Mouse (Mus musculus) lung, postnatal 0 days (tissue): ENCODE data around the gene Sorcs2. TPM values are rescaled to one million over a fixed set of nuclear protein-coding genes. Genes with fewer than 3 reads are reported as not detected.

ENCODE experiments used
- ATAC-seq: fragments of 200-750 bp; cut with Nextera tagmentation; 2 replicates; pipeline ENCODE4 v1.8.0; 2017; ENCODE audit warnings: moderate library complexity
- DNase-seq: peaks from one replicate; pipeline ENCODE4 v3.0.0-alpha.2; 2016; ENCODE audit warnings: low spot score
- H3K27ac ChIP-seq: fragments of 300-500 bp; sonication (generic); 2 replicates; pipeline ENCODE4 v1.5.1; 2014; ENCODE audit warnings: antibody characterized with exemption, mild to moderate bottlenecking, low read length, mixed read lengths
- H3K27me3 ChIP-seq: fragments of 300-500 bp; sonication (generic); replicated peaks from 2 replicates; pipeline ENCODE4 v1.6.1; 2014; ENCODE audit warnings: low read length, mixed read lengths; ENCODE audit not compliant: insufficient read depth
- H3K36me3 ChIP-seq: fragments of 300-500 bp; sonication (generic); 2 replicates; pipeline ENCODE4 v1.6.1; 2014; ENCODE audit warnings: low read length, mixed read lengths; ENCODE audit not compliant: insufficient read depth
- H3K4me1 ChIP-seq: fragments of 300-500 bp; sonication (generic); 2 replicates; pipeline ENCODE4 v1.6.1; 2014; ENCODE audit warnings: antibody characterized with exemption, low read depth, low read length, mixed read lengths; ENCODE audit not compliant: insufficient read depth
- H3K4me2 ChIP-seq: fragments of 300-500 bp; sonication (generic); replicated peaks from 2 replicates; pipeline ENCODE4 v1.6.1; 2014; ENCODE audit warnings: low read depth, mild to moderate bottlenecking, low read length, moderate library complexity, mixed read lengths
- H3K4me3 ChIP-seq: fragments of 300-500 bp; sonication (generic); 2 replicates; pipeline ENCODE4 v1.5.1; 2014; ENCODE audit warnings: low read depth, low read length
- H3K9ac ChIP-seq: fragments of 300-500 bp; sonication (generic); replicated peaks from 2 replicates; pipeline ENCODE4 v1.6.1; 2014; ENCODE audit warnings: low read depth, mild to moderate bottlenecking
- H3K9me3 ChIP-seq: fragments of 300-500 bp; sonication (generic); 2 replicates; pipeline ENCODE4 v1.6.1; 2016; ENCODE audit warnings: low read length, mixed read lengths
- CTCF ChIP-seq: IDR thresholded peaks from 2 replicates; pipeline ENCODE4 v1.5.1; 2016; ENCODE audit warnings: antibody characterized with exemption, mild to moderate bottlenecking
- EP300 ChIP-seq: IDR thresholded peaks from 2 replicates; pipeline ENCODE4 v1.6.1; 2016; ENCODE audit warnings: antibody characterized with exemption, mild to moderate bottlenecking, control low read depth
- WGBS: fragments of 180-500 bp; shearing (Covaris S2); extraction: QIAGEN DNeasy Blood & Tissue Kit; methylation state at CpG from one replicate; pipeline ENCODE4 v1.1.7; 2014; 5-methylcytosine and 5-hydroxymethylcytosine counted together
- polyA plus RNA-seq: library from polyadenylated mRNA; unstranded; fragments of >200 nt; fragmentation: Nextera tagmentation; extraction: Ambion mirVana; gene quantifications from 2 replicates; pipeline ENCODE4 v1.2.1, GENCODE M21; 2015

Sorcs2 gene
- polyA plus RNA-seq, 1 experiment from 2014 or later: 9.4 TPM

GRCm38 (mm10) chr5:35980542-35980941, 417.4 kb downstream of the Sorcs2 start:
- Histone ChIP-seq H3K4me1 (no peaks in the 10 kb centered on the region), H3K27me3 (no peaks in the 10 kb centered on the region), H3K4me2 (no peak overlapping the region), H3K9me3 (no peaks in the 10 kb centered on the region), H3K4me3 (no peak overlapping the region), H3K27ac (no peak overlapping the region), H3K36me3 (peaks cover 26% of the 10 kb centered on the region), H3K9ac (no peak overlapping the region)
- no peak for ATAC-seq
- 83% methylated on average over 5 of the region's 5 CpGs for WGBS
- TF ChIP-seq EP300 (no peak), CTCF (no peak)
- DNase-seq: no peak

- DNase-seq: peak; percentile 79
- WGBS: 9% methylated on average over 5 of the region's 5 CpGs
- no peaks in the 10 kb centered on the region for H3K9me3 ChIP-seq
These were observed 422.3 kb downstream of the Sorcs2 start for GRCm38 (mm10) chr5:35975681-35976080.

GRCm38 (mm10) chr5:35974265-35974664, 423.7 kb downstream of the Sorcs2 start:
- H3K27ac ChIP-seq: peak overlapping the region; percentile 62
- no peaks in the 10 kb centered on the region for H3K27me3 ChIP-seq
- peaks cover 19% of the 10 kb centered on the region; the same call in 1 of the 2 replicates for H3K36me3 ChIP-seq
- WGBS: 73% methylated on average over 15 of the region's 15 CpGs
- no peak overlapping the region for H3K9ac ChIP-seq
- TF ChIP-seq CTCF (no peak), EP300 (no peak)
- peaks cover 5% of the 10 kb centered on the region; the same call in 1 of the 2 replicates for H3K4me1 ChIP-seq
- 0 out of 2 replicates have a peak overlapping the region, but pooled peaks have one; percentile 17 for H3K4me2 ChIP-seq
- DNase-seq (no peak), ATAC-seq (no peak)
- no peak overlapping the region for H3K4me3 ChIP-seq
- H3K9me3 ChIP-seq: no peaks in the 10 kb centered on the region

More at GRCm38 (mm10) chr5:35975681-35976080, 422.3 kb downstream of the Sorcs2 start:
- TF ChIP-seq EP300 (no peak), CTCF (peak; percentile 86)
- no peaks in the 10 kb centered on the region for H3K27me3 ChIP-seq
- no peak overlapping the region for H3K9ac ChIP-seq
- peaks cover 19% of the 10 kb centered on the region; the same call in 1 of the 2 replicates for H3K36me3 ChIP-seq
- ATAC-seq: 0 out of 2 replicates have a peak, but pooled peaks have one; percentile 30
- no peak overlapping the region for H3K4me2 ChIP-seq
- no peak overlapping the region for H3K4me3 ChIP-seq
- no peak overlapping the region for H3K27ac ChIP-seq
- H3K4me1 ChIP-seq: peaks cover 5% of the 10 kb centered on the region; the same call in 1 of the 2 replicates

GRCm38 (mm10) chr5:35973800-35974199, 424.1 kb downstream of the Sorcs2 start:
- no peak overlapping the region for H3K4me3 ChIP-seq
- TF ChIP-seq CTCF (no peak), EP300 (0 out of 2 replicates have a peak, but pooled peaks have one; percentile 37)
- ATAC-seq: peak; percentile 88

GRCm38 (mm10) chr5:35972739-35973138, 425.2 kb downstream of the Sorcs2 start:
- H3K27ac ChIP-seq: no peak overlapping the region
- WGBS: 65% methylated on average over 7 of the region's 7 CpGs
- peak; percentile 22; the same call in 1 of the 2 replicates for ATAC-seq

More at GRCm38 (mm10) chr5:35973800-35974199, 424.1 kb downstream of the Sorcs2 start:
- no peaks in the 10 kb centered on the region for H3K27me3 ChIP-seq
- WGBS: 19% methylated on average over 12 of the region's 12 CpGs
- peak overlapping the region; percentile 17; the same call in 1 of the 2 replicates for H3K4me2 ChIP-seq
- peak; percentile 93 for DNase-seq
- H3K27ac ChIP-seq: peak overlapping the region; percentile 62
- H3K9ac ChIP-seq: no peak overlapping the region
- H3K9me3 ChIP-seq: no peaks in the 10 kb centered on the region
- H3K36me3 ChIP-seq: peaks cover 19% of the 10 kb centered on the region; the same call in 1 of the 2 replicates
- peaks cover 5% of the 10 kb centered on the region; the same call in 1 of the 2 replicates for H3K4me1 ChIP-seq

DNA sequence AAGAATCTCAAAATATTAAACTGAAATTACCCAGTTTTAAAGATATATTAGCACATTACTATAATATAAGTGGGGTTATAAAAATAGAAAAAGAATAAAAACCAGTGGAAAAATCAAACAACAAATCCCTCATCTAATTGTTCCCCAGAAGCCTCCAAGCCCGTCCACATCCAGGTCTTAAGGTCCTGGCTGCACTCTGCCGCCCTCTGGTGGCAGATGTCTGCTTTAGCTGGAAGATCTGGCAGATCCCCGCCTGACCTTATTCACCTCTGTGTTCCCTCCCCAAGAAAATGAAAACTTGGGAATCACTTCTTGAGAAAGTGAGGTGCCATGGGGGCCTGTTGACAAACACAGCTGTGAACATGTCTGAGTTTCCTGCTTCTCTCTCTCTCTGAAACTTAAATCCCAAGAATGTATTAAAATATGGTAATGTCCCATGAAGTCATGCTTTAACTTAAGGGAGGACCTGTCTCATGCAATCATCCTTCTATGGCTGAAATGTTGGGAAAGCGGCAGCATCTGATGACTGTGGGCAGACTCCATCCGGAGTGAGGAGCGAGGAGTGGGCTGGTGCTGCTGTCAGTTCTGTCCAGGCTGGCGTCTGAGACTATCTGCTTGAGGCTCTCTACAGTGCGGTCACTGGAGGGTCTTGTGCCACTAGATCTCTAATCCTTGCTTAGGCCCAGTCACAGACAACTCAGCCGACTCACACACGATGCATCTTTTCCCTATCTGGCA, 425.9 kb downstream of the Sorcs2 start:
- 0 out of 2 replicates have a peak, but pooled peaks have one; percentile 23 for ATAC-seq
- H3K36me3 ChIP-seq: peaks cover 6% of the 10 kb centered on the region; the same call in 1 of the 2 replicates
- no peak for TF ChIP-seq EP300
- peak; percentile 93 for TF ChIP-seq CTCF

More at GRCm38 (mm10) chr5:35972739-35973138, 425.2 kb downstream of the Sorcs2 start:
- Histone ChIP-seq H3K9ac (no peak overlapping the region), H3K4me2 (no peak overlapping the region), H3K4me1 (peaks cover 5% of the 10 kb centered on the region; the same call in 1 of the 2 replicates), H3K36me3 (peaks cover 14% of the 10 kb centered on the region; the same call in 1 of the 2 replicates), H3K9me3 (no peaks in the 10 kb centered on the region), H3K4me3 (no peak overlapping the region), H3K27me3 (no peaks in the 10 kb centered on the region)
- peak; percentile 61 for DNase-seq
- TF ChIP-seq CTCF: no peak
- no peak for TF ChIP-seq EP300

More for the DNA sequence above, 425.9 kb downstream of the Sorcs2 start:
- no peaks in the 10 kb centered on the region for H3K27me3 ChIP-seq
- H3K4me2 ChIP-seq: no peak overlapping the region
- peaks cover 5% of the 10 kb centered on the region; the same call in 1 of the 2 replicates for H3K4me1 ChIP-seq
- H3K9me3 ChIP-seq: no peaks in the 10 kb centered on the region
- 66% methylated on average over 10 of the region's 10 CpGs for WGBS
- no peak overlapping the region for H3K9ac ChIP-seq
- peak; percentile 80 for DNase-seq
- H3K4me3 ChIP-seq: no peak overlapping the region
- no peak overlapping the region for H3K27ac ChIP-seq
